Mouse (Mus musculus): ENCODE data around the gene Ppp2r5e.

DNA sequence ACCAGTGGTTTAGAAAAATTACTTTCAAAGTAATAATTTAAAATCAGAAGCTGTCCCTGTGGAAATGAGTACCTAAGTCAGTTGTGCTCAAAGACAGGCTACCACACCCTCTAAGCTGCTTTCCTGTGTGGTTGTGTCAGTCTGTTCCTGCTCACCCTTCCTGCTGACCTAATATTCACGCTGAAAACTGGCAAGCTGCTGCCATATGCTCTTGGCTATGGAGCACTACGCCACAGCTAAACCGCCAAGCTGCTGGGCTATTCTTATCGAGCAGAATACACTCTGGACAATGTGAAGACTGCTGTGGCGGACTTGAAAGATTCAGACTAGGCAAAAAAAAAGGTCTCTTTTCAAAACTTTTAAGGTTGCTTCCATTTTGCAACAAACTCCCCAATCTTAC, 135.5 kb downstream of the Ppp2r5e start:
- no peak for TF ChIP-seq POLR2A (IDR thresholded peaks at IDR 0.05; ENCODE audit: extremely low read depth, insufficient read depth, low read length)
- TF ChIP-seq CTCF (IDR thresholded peaks at IDR 0.05; ENCODE audit: low read depth, low read length), result no peak

Data from liver, adult 2 months (tissue).